Mouse (Mus musculus): ENCODE measurements at regions not wholly inside any gene's neighbourhood (a gene's known extent, or its start where the extent isn't known, plus 50 kb on each side); places are given as distances from the start of the nearest gene placed in this dataset.

DNA sequence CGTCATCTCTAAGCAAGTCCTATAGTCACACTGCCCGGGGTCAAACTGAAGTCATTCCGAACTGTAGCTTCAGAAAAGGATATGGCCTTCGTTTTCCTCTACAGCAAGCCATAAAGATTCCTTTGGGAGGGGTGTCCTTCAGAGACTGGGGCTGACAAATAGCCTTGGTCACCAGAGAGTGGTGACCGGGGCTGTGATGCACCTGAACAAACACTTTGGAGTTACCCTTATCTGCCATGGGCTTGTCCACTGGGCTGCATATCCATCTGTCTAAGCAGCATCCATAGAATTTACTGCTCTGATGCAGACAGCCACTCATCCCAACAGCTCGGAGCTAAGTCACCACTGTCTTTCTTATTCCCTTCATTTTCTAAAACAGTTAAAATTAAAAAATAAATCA is 120.4 kb downstream of the Tex36 start:
- no peak overlapping the region for H3K4me2 ChIP-seq (ENCODE audit: low read depth)
- H3K27me3 ChIP-seq (ENCODE audit: control insufficient read depth, insufficient read depth, insufficient read length): peaks cover 5% of the 10 kb centered on the region
- H3ac ChIP-seq (ENCODE audit: control insufficient read depth, insufficient read length): no peak overlapping the region
- TF ChIP-seq CEBPB (IDR thresholded peaks at IDR 0.05; ENCODE audit: insufficient read depth, poor library complexity, severe bottlenecking): no peak
- TF ChIP-seq MYOD1 (IDR thresholded peaks at IDR 0.05; ENCODE audit: control insufficient read depth in 1 of 3, insufficient read length in 2 of 3, low read depth in 2 of 3): no peak
- TF ChIP-seq MYOG (IDR thresholded peaks at IDR 0.05; ENCODE audit: control insufficient read depth in 1 of 3, insufficient read depth in 1 of 3, insufficient read length in 2 of 3, low read depth in 2 of 3): no peak
- TF ChIP-seq TCF3 (IDR thresholded peaks at IDR 0.05; ENCODE audit: insufficient read length, low read depth): no peak
- no peak for TF ChIP-seq POLR2A (IDR thresholded peaks at IDR 0.05; ENCODE audit: insufficient read length, low read depth)
- no peak for TF ChIP-seq TCF12 (IDR thresholded peaks at IDR 0.05; ENCODE audit: insufficient read depth, poor library complexity, severe bottlenecking)
- TF ChIP-seq E2F4 (IDR thresholded peaks at IDR 0.05; ENCODE audit: insufficient read depth): no peak
- no peak overlapping the region for H3K4me3 ChIP-seq
- no peaks in the 10 kb centered on the region for H3K79me2 ChIP-seq (ENCODE audit: control insufficient read depth, insufficient read depth)
- no peaks in the 10 kb centered on the region for H3K36me3 ChIP-seq (ENCODE audit: control insufficient read depth, insufficient read depth)

DNA sequence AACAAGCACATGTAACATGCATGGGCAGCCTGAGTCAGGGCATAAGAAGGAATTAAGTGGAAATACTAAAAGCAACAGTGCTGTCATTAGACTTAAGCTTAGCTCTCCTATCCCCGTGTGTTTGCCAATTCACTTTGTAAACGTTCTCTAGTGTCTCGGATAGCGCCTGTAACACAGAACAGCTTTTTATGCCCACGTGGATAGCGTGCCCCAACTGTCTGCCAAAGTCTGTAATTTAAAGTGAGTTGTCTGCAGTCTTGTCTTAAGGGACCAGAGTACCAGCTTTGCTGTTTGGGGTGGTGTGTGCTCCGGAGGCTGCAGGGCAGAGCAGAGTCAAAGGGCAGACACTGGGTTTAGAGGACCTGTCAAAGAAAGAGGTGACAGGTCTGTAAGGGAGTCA is 122.3 kb downstream of the Tex36 start:
- Histone ChIP-seq H3K36me3 (ENCODE audit: control insufficient read depth, insufficient read depth) (no peaks in the 10 kb centered on the region), H3K79me2 (ENCODE audit: control insufficient read depth, insufficient read depth) (no peaks in the 10 kb centered on the region), H3ac (ENCODE audit: control insufficient read depth, insufficient read length) (no peak overlapping the region), H3K4me3 (no peak overlapping the region), H3K27me3 (ENCODE audit: control insufficient read depth, insufficient read depth, insufficient read length) (peaks cover 9% of the 10 kb centered on the region), H3K4me2 (ENCODE audit: low read depth) (no peak overlapping the region)
- TF ChIP-seq TCF12 (IDR thresholded peaks at IDR 0.05; ENCODE audit: insufficient read depth, poor library complexity, severe bottlenecking) (no peak), USF1 (IDR thresholded peaks at IDR 0.05; ENCODE audit: low read depth) (no peak), POLR2A (IDR thresholded peaks at IDR 0.05; ENCODE audit: insufficient read length, low read depth) (no peak), MYOG (IDR thresholded peaks at IDR 0.05; ENCODE audit: control insufficient read depth in 1 of 3, insufficient read depth in 1 of 3, insufficient read length in 2 of 3, low read depth in 2 of 3) (no peak), CEBPB (IDR thresholded peaks at IDR 0.05; ENCODE audit: insufficient read depth, poor library complexity, severe bottlenecking) (no peak), POLR2AphosphoS2 (IDR thresholded peaks at IDR 0.05; ENCODE audit: insufficient read length, low read depth) (no peak), MYOD1 (IDR thresholded peaks at IDR 0.05; ENCODE audit: control insufficient read depth in 1 of 3, insufficient read length in 2 of 3, low read depth in 2 of 3) (no peak), SRF (IDR thresholded peaks at IDR 0.05; ENCODE audit: control insufficient read depth, insufficient read length, low read depth) (no peak), TCF3 (IDR thresholded peaks at IDR 0.05; ENCODE audit: insufficient read length, low read depth) (no peak), REST (IDR thresholded peaks at IDR 0.05; ENCODE audit: insufficient read depth, insufficient read length) (no peak), MAX (IDR thresholded peaks at IDR 0.05; ENCODE audit: low read depth) (no peak), E2F4 (IDR thresholded peaks at IDR 0.05; ENCODE audit: insufficient read depth) (no peak)

GRCm38 (mm10) chr7:133477933-133478332 is 124.0 kb downstream of the Tex36 start:
- Histone ChIP-seq H3K36me3 (ENCODE audit: control insufficient read depth, insufficient read depth) (no peaks in the 10 kb centered on the region), H3K79me2 (ENCODE audit: control insufficient read depth, insufficient read depth) (no peaks in the 10 kb centered on the region), H3K4me3 (no peak overlapping the region), H3K4me2 (ENCODE audit: low read depth) (no peak overlapping the region), H3ac (ENCODE audit: control insufficient read depth, insufficient read length) (no peak overlapping the region), H3K27me3 (ENCODE audit: control insufficient read depth, insufficient read depth, insufficient read length) (peaks cover 9% of the 10 kb centered on the region)
- TF ChIP-seq SRF (IDR thresholded peaks at IDR 0.05; ENCODE audit: control insufficient read depth, insufficient read length, low read depth) (no peak), TCF12 (IDR thresholded peaks at IDR 0.05; ENCODE audit: insufficient read depth, poor library complexity, severe bottlenecking) (no peak), REST (IDR thresholded peaks at IDR 0.05; ENCODE audit: insufficient read depth, insufficient read length) (no peak), CEBPB (IDR thresholded peaks at IDR 0.05; ENCODE audit: insufficient read depth, poor library complexity, severe bottlenecking) (no peak), POLR2AphosphoS2 (IDR thresholded peaks at IDR 0.05; ENCODE audit: insufficient read length, low read depth) (no peak), E2F4 (IDR thresholded peaks at IDR 0.05; ENCODE audit: insufficient read depth) (no peak), MYOD1 (IDR thresholded peaks at IDR 0.05; ENCODE audit: control insufficient read depth in 1 of 3, insufficient read length in 2 of 3, low read depth in 2 of 3) (no peak), POLR2A (IDR thresholded peaks at IDR 0.05; ENCODE audit: insufficient read length, low read depth) (no peak), MAX (IDR thresholded peaks at IDR 0.05; ENCODE audit: low read depth) (no peak), USF1 (IDR thresholded peaks at IDR 0.05; ENCODE audit: low read depth) (no peak), TCF3 (IDR thresholded peaks at IDR 0.05; ENCODE audit: insufficient read length, low read depth) (no peak), MYOG (IDR thresholded peaks at IDR 0.05; ENCODE audit: control insufficient read depth in 1 of 3, insufficient read depth in 1 of 3, insufficient read length in 2 of 3, low read depth in 2 of 3) (no peak)

GRCm38 (mm10) chr7:133477221-133477620 is 124.7 kb downstream of the Tex36 start:
- no peak overlapping the region for H3K4me2 ChIP-seq (ENCODE audit: low read depth)
- TF ChIP-seq CEBPB (IDR thresholded peaks at IDR 0.05; ENCODE audit: insufficient read depth, poor library complexity, severe bottlenecking): no peak
- TF ChIP-seq POLR2A (IDR thresholded peaks at IDR 0.05; ENCODE audit: insufficient read length, low read depth): no peak
- no peak for TF ChIP-seq E2F4 (IDR thresholded peaks at IDR 0.05; ENCODE audit: insufficient read depth)
- TF ChIP-seq TCF3 (IDR thresholded peaks at IDR 0.05; ENCODE audit: insufficient read length, low read depth): no peak
- no peak for TF ChIP-seq USF1 (IDR thresholded peaks at IDR 0.05; ENCODE audit: low read depth)
- TF ChIP-seq POLR2AphosphoS2 (IDR thresholded peaks at IDR 0.05; ENCODE audit: insufficient read length, low read depth): no peak
- TF ChIP-seq TCF12 (IDR thresholded peaks at IDR 0.05; ENCODE audit: insufficient read depth, poor library complexity, severe bottlenecking): no peak
- no peak for TF ChIP-seq REST (IDR thresholded peaks at IDR 0.05; ENCODE audit: insufficient read depth, insufficient read length)
- TF ChIP-seq MYOD1 (IDR thresholded peaks at IDR 0.05; ENCODE audit: control insufficient read depth in 1 of 3, insufficient read length in 2 of 3, low read depth in 2 of 3): no peak
- TF ChIP-seq MYOG (IDR thresholded peaks at IDR 0.05; ENCODE audit: control insufficient read depth in 1 of 3, insufficient read depth in 1 of 3, insufficient read length in 2 of 3, low read depth in 2 of 3): no peak
- TF ChIP-seq SRF (IDR thresholded peaks at IDR 0.05; ENCODE audit: control insufficient read depth, insufficient read length, low read depth): no peak
- no peak for TF ChIP-seq MAX (IDR thresholded peaks at IDR 0.05; ENCODE audit: low read depth)

More at GRCm38 (mm10) chr7:133477221-133477620, 124.7 kb downstream of the Tex36 start:
- Histone ChIP-seq H3K4me3 (no peak overlapping the region), H3K36me3 (ENCODE audit: control insufficient read depth, insufficient read depth) (no peaks in the 10 kb centered on the region), H3K27me3 (ENCODE audit: control insufficient read depth, insufficient read depth, insufficient read length) (peaks cover 9% of the 10 kb centered on the region), H3ac (ENCODE audit: control insufficient read depth, insufficient read length) (no peak overlapping the region), H3K79me2 (ENCODE audit: control insufficient read depth, insufficient read depth) (no peaks in the 10 kb centered on the region)
